Mouse (Mus musculus): ENCODE data around the gene Olfr1126.
"Not testable (repeated sequence)": the region's sequence is repeated elsewhere in the genome, so short reads cannot be mapped to it uniquely, and the experiment has no call there.

The Olfr1126 gene

GRCm38 (mm10) chr2:87453662-87454061 is at the start of gene Olfr1126:
TSS of gene Olfr1126 (plus strand) at chr2:87453962.
- no peaks in the 10 kb centered on the region for H3K27me3 ChIP-seq (ENCODE audit: control insufficient read depth, insufficient read depth, low read length, poor library complexity, severe bottlenecking)
- DNase-seq (ENCODE audit: low read depth, low spot score): no peak
- H3K36me3 ChIP-seq (ENCODE audit: control insufficient read depth, insufficient read depth, low read length, poor library complexity, severe bottlenecking): no peaks in the 10 kb centered on the region

- Histone ChIP-seq H3K36me3 (ENCODE audit: control insufficient read depth, insufficient read depth, low read length, poor library complexity, severe bottlenecking) (no peaks in the 10 kb centered on the region), H3K27me3 (ENCODE audit: control insufficient read depth, insufficient read depth, low read length, poor library complexity, severe bottlenecking) (no peaks in the 10 kb centered on the region)
- no peak for DNase-seq (ENCODE audit: low read depth, low spot score)
These were observed 37.4 kb upstream of the Olfr1126 start, which contains the start of gene Olfr1123 for GRCm38 (mm10) chr2:87416335-87416734. TSS of gene Olfr1123 (plus strand) at chr2:87416635.

- Histone ChIP-seq H3K36me3 (ENCODE audit: control insufficient read depth, insufficient read depth, low read length, poor library complexity, severe bottlenecking) (no peaks in the 10 kb centered on the region), H3K27me3 (ENCODE audit: control insufficient read depth, insufficient read depth, low read length, poor library complexity, severe bottlenecking) (no peaks in the 10 kb centered on the region)
- DNase-seq (ENCODE audit: low read depth, low spot score): no peak
These were observed 23.8 kb upstream of the Olfr1126 start, which contains the start of gene Olfr1124 for GRCm38 (mm10) chr2:87429975-87430374. TSS of gene Olfr1124 (plus strand) at chr2:87430275.

DNA sequence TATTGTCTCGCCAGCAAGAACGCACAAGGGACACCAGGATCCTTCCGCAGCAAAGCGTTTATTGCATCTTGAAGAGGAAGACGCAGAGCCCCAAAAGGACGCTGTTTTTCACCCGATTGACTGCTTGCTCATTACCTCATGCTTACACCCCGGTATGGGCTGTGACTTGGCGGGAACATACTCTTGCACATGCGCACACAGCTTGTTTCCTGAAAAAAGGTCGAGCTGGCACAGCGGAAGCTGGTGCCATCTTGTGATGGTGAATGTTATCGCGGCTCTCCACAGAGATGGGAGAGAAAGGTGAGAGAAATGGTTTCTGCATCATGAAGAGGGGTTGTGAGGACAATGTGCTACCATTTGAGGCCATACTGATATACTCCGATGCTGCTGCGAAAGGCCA is 16.0 kb upstream of the Olfr1126 start:
- DNase-seq (ENCODE audit: low read depth, low spot score): no peak
- H3K36me3 ChIP-seq (ENCODE audit: control insufficient read depth, insufficient read depth, low read length, poor library complexity, severe bottlenecking): no peaks in the 10 kb centered on the region
- H3K27me3 ChIP-seq (ENCODE audit: control insufficient read depth, insufficient read depth, low read length, poor library complexity, severe bottlenecking): no peaks in the 10 kb centered on the region

- H3K36me3 ChIP-seq (ENCODE audit: control insufficient read depth, insufficient read depth, low read length, poor library complexity, severe bottlenecking): no peaks in the 10 kb centered on the region
- no peak for DNase-seq (ENCODE audit: low read depth, low spot score)
- H3K27me3 ChIP-seq (ENCODE audit: control insufficient read depth, insufficient read depth, low read length, poor library complexity, severe bottlenecking): no peaks in the 10 kb centered on the region
These were observed 8.0 kb downstream of the Olfr1126 start for GRCm38 (mm10) chr2:87461769-87462168.

DNA sequence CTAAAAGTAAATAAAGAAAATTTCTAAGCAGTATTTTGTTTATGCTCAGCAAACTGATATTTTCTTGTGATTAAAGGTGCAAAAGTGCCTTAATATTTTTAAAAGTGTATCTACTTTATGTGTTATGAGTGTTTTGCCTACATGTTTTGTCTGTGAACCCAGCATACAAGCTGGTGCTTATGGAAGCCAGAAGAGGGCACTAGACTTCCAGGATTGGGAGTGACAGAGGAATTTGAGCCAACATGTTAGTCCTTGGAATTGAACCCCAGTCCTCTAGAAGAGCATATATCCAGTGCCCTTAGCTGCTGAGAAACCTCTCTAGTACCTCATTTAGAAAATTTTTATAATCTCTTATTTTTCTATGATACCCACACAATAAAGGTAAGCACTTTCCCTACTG is 26.4 kb downstream of the Olfr1126 start:
- Histone ChIP-seq H3K36me3 (ENCODE audit: control insufficient read depth, insufficient read depth, low read length, poor library complexity, severe bottlenecking) (no peaks in the 10 kb centered on the region), H3K27me3 (ENCODE audit: control insufficient read depth, insufficient read depth, low read length, poor library complexity, severe bottlenecking) (no peaks in the 10 kb centered on the region)
- DNase-seq (ENCODE audit: low read depth, low spot score): no peak

GRCm38 (mm10) chr2:87481158-87481557 is 27.4 kb downstream of the Olfr1126 start:
- no peaks in the 10 kb centered on the region for H3K36me3 ChIP-seq (ENCODE audit: control insufficient read depth, insufficient read depth, low read length, poor library complexity, severe bottlenecking)
- DNase-seq (ENCODE audit: low read depth, low spot score): no peak
- no peaks in the 10 kb centered on the region for H3K27me3 ChIP-seq (ENCODE audit: control insufficient read depth, insufficient read depth, low read length, poor library complexity, severe bottlenecking)

DNA sequence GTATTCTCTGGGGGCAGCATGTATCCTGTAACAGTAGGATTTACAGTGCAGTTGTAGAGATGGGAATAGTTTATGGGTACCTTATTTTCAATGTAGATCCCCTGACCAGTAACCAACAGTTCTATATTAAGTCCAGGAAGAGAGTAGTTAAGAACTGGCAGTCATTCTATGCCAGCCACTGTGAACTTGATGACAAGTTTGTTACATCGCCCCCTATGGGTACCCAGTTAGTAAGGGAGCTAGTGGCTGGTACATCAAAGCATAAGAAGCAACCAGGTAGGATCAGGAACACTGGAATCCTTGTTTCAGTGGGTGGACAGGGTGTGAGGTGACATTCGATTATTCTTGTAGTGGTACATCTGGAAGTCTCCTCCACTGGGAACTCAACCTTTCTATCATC is 28.5 kb downstream of the Olfr1126 start:
- DNase-seq (ENCODE audit: low read depth, low spot score): no peak
- no peaks in the 10 kb centered on the region for H3K36me3 ChIP-seq (ENCODE audit: control insufficient read depth, insufficient read depth, low read length, poor library complexity, severe bottlenecking)
- no peaks in the 10 kb centered on the region for H3K27me3 ChIP-seq (ENCODE audit: control insufficient read depth, insufficient read depth, low read length, poor library complexity, severe bottlenecking)

DNA sequence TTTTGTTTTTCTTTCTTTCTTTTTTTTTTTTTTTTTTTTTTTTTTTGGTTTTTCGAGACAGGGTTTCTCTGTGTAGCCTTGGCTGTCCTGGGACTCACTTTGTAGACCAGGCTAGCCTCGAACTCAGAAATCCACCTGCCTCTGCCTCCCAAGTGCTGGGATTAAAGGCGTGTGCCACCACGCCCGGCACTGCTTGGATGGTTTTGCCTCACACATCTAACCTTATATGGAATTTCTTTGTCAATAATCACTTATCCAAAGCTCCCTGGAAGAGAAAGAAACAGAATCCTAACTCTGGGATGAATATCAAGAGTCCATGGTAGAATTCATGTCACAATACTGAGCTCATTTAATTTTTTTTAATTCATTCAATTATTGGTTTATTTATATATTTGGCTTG is 43.2 kb downstream of the Olfr1126 start, which contains the start of gene Pramel7:
Gene Pramel7 (minus strand): TSS at position 101 of the 400 bp plus-strand sequence.
- DNase-seq (ENCODE audit: low read depth, low spot score); H3K27me3 ChIP-seq (ENCODE audit: control insufficient read depth, insufficient read depth, low read length, poor library complexity, severe bottlenecking); H3K36me3 ChIP-seq (ENCODE audit: control insufficient read depth, insufficient read depth, low read length, poor library complexity, severe bottlenecking): not testable (repeated sequence)

GRCm38 (mm10) chr2:87506265-87506664 is 52.5 kb downstream of the Olfr1126 start, which contains the start of gene Pramel6:
TSS of gene Pramel6 (plus strand) at chr2:87506565.
- no peaks in the 10 kb centered on the region for H3K36me3 ChIP-seq (ENCODE audit: control insufficient read depth, insufficient read depth, low read length, poor library complexity, severe bottlenecking)
- no peaks in the 10 kb centered on the region for H3K27me3 ChIP-seq (ENCODE audit: control insufficient read depth, insufficient read depth, low read length, poor library complexity, severe bottlenecking)
- no peak for DNase-seq (ENCODE audit: low read depth, low spot score)
